Mouse (Mus musculus) C2C12 (cell line): ENCODE measurements around the gene 6030458C11Rik. TPM values are rescaled to one million over a fixed set of nuclear protein-coding genes. Genes with fewer than 3 reads are reported as not detected.

Experiments used
- H3K27me3 ChIP-seq: one replicate; pipeline ENCODE4 v1.6.1; 2011; ENCODE audit not compliant: control insufficient read depth, insufficient read depth, insufficient read length
- H3K36me3 ChIP-seq: one replicate; pipeline ENCODE4 v1.6.1; 2011; ENCODE audit not compliant: control insufficient read depth, insufficient read depth
- H3K4me3 ChIP-seq: one replicate; pipeline ENCODE4 v1.5.1; 2011; ENCODE audit warnings: mild to moderate bottlenecking, control low read depth; ENCODE audit not compliant: poor library complexity, insufficient read depth, severe bottlenecking
- H3K79me2 ChIP-seq: one replicate; pipeline ENCODE4 v1.6.1; 2011; ENCODE audit not compliant: control insufficient read depth, insufficient read depth
- H3K79me3 ChIP-seq: one replicate; pipeline ENCODE4 v1.6.1; 2011; ENCODE audit warnings: low read depth, control low read depth
- H3ac ChIP-seq: one replicate; pipeline ENCODE3; 2011; ENCODE audit warnings: low read depth; ENCODE audit not compliant: control insufficient read depth, insufficient read length
- CEBPB ChIP-seq: IDR thresholded peaks from one replicate; pipeline ENCODE4 v1.6.1; 2011; ENCODE audit warnings: low read depth, mild to moderate bottlenecking, control low read depth, moderate library complexity
- CTCF ChIP-seq: IDR thresholded peaks from one replicate; pipeline ENCODE4 v1.5.1; 2011; ENCODE audit not compliant: control insufficient read depth, insufficient read depth, insufficient read length
- FOSL1 ChIP-seq: IDR thresholded peaks from one replicate; pipeline ENCODE4 v1.8.0; 2011; ENCODE audit warnings: mild to moderate bottlenecking, low read length; ENCODE audit not compliant: poor library complexity, insufficient read depth, severe bottlenecking
- MAX ChIP-seq: IDR thresholded peaks from one replicate; pipeline ENCODE4 v1.6.1; 2011; ENCODE audit warnings: mild to moderate bottlenecking, control low read depth
- MYOD1 ChIP-seq: IDR thresholded peaks from one replicate; pipeline ENCODE4 v1.6.1; 2011; ENCODE audit warnings: low read depth; ENCODE audit not compliant: control insufficient read depth, insufficient read length
- MYOG ChIP-seq: IDR thresholded peaks from one replicate; pipeline ENCODE4 v1.6.1; 2011; ENCODE audit not compliant: control insufficient read depth, insufficient read length; ENCODE audit errors: extremely low read depth
- USF1 ChIP-seq: IDR thresholded peaks from one replicate; pipeline ENCODE4 v1.6.1; 2011; ENCODE audit warnings: low read depth, mild to moderate bottlenecking, control low read depth, moderate library complexity
- polyA plus RNA-seq: library from polyadenylated mRNA; unstranded; fragments of >200 nt; fragmentation: generic; extraction: Trizol; gene quantifications from one replicate; pipeline ENCODE4 v1.2.1, GENCODE M21; 2012; ENCODE audit warnings: missing spikeins

Gene 6030458C11Rik
- polyA plus RNA-seq, 1 experiment, result 7.5 TPM

- Histone ChIP-seq H3K36me3 (no peaks in the 10 kb centered on the region), H3K27me3 (peaks cover 23% of the 10 kb centered on the region), H3ac (no peak overlapping the region), H3K79me3 (no peaks in the 10 kb centered on the region), H3K4me3 (no peak overlapping the region), H3K79me2 (no peaks in the 10 kb centered on the region)
- TF ChIP-seq USF1, result no peak
- TF ChIP-seq CEBPB, result no peak
- TF ChIP-seq FOSL1, result no peak
- no peak for TF ChIP-seq MAX
- no peak for TF ChIP-seq CTCF
- TF ChIP-seq MYOD1, result no peak
- TF ChIP-seq MYOG, result no peak
These were observed 43.2 kb downstream of the 6030458C11Rik start for GRCm38 (mm10) chr15:12781296-12781695.

- Histone ChIP-seq H3ac (no peak overlapping the region), H3K4me3 (no peak overlapping the region), H3K79me2 (no peaks in the 10 kb centered on the region), H3K79me3 (no peaks in the 10 kb centered on the region), H3K27me3 (no peaks in the 10 kb centered on the region), H3K36me3 (no peaks in the 10 kb centered on the region)
- TF ChIP-seq USF1 (no peak), MYOD1 (no peak), CTCF (no peak), MAX (no peak), CEBPB (no peak), FOSL1 (no peak), MYOG (no peak)
These were observed 50.2 kb downstream of the 6030458C11Rik start for GRCm38 (mm10) chr15:12774149-12774753.

GRCm38 (mm10) chr15:12770958-12771357, 53.5 kb downstream of the 6030458C11Rik start:
- H3K4me3 ChIP-seq, result no peak overlapping the region
- TF ChIP-seq CTCF (no peak), USF1 (no peak), FOSL1 (no peak), MAX (no peak), MYOG (no peak), CEBPB (no peak), MYOD1 (no peak)
- H3K27me3 ChIP-seq, result no peaks in the 10 kb centered on the region
- H3K36me3 ChIP-seq, result no peaks in the 10 kb centered on the region
- no peak overlapping the region for H3ac ChIP-seq
- no peaks in the 10 kb centered on the region for H3K79me2 ChIP-seq
- no peaks in the 10 kb centered on the region for H3K79me3 ChIP-seq

GRCm38 (mm10) chr15:12766848-12767247, 57.6 kb downstream of the 6030458C11Rik start:
- H3K79me2 ChIP-seq, result no peaks in the 10 kb centered on the region
- no peak overlapping the region for H3K4me3 ChIP-seq
- TF ChIP-seq CTCF, result no peak
- TF ChIP-seq MAX, result no peak
- no peak for TF ChIP-seq CEBPB
- no peak for TF ChIP-seq FOSL1
- peaks cover 20% of the 10 kb centered on the region for H3K27me3 ChIP-seq
- no peak overlapping the region for H3ac ChIP-seq
- no peaks in the 10 kb centered on the region for H3K36me3 ChIP-seq
- no peaks in the 10 kb centered on the region for H3K79me3 ChIP-seq

- Histone ChIP-seq H3K4me3 (no peak overlapping the region), H3K79me2 (no peaks in the 10 kb centered on the region), H3ac (no peak overlapping the region), H3K27me3 (peaks cover 20% of the 10 kb centered on the region), H3K36me3 (no peaks in the 10 kb centered on the region), H3K79me3 (no peaks in the 10 kb centered on the region)
- TF ChIP-seq MAX (no peak), USF1 (peak; percentile 28)
These were observed 61.3 kb downstream of the 6030458C11Rik start for GRCm38 (mm10) chr15:12763147-12763546.

DNA sequence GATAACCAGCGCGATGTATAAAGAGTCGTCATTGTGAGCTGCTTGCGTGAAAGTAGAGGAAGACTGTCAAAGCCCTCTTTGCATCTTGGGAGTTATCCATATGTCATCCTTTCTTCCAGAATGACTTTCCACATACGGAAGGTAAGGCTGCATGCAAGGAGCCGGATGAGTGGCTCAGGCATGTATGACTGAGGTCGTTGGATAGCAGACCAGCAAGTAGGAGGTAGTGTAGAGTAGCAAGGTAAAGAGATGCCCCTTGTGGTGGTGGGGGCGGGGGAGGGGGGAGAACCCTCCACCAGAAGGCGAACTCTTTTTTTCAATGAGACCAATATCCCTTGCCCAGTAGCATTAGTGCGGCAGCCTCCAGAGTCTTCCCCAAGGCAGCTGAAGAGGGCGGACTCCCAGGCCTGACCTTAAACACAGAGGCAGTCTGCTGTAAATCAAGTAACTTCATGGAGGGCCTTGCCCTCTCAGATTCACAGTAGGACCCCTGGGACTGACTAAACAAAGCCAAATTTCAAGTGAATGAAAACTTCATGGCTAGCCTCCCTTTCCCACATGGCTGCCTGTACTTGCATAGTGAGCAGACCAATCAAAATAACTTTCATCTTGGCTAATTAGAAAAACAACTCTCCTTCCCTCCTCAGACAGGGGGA, 62.1 kb downstream of the 6030458C11Rik start:
- Histone ChIP-seq H3K27me3 (peaks cover 20% of the 10 kb centered on the region), H3K36me3 (no peaks in the 10 kb centered on the region), H3K79me3 (no peaks in the 10 kb centered on the region), H3K4me3 (no peak overlapping the region), H3ac (no peak overlapping the region), H3K79me2 (no peaks in the 10 kb centered on the region)
- TF ChIP-seq USF1, result no peak
- no peak for TF ChIP-seq CEBPB
- TF ChIP-seq MAX, result no peak
- no peak for TF ChIP-seq MYOG
- no peak for TF ChIP-seq MYOD1
- TF ChIP-seq FOSL1, result no peak
- no peak for TF ChIP-seq CTCF
